Mouse (Mus musculus) myocyte (in vitro differentiated cells): Measurements from ENCODE around the gene Tcf7.

ENCODE experiments used
- CEBPB ChIP-seq: IDR thresholded peaks from 2 replicates; pipeline ENCODE4 v1.6.1; 2011; ENCODE audit warnings: mild to moderate bottlenecking, moderate library complexity; ENCODE audit not compliant: poor library complexity, insufficient read depth, severe bottlenecking
- MAX ChIP-seq: IDR thresholded peaks from one replicate; pipeline ENCODE4 v1.6.1; 2011; ENCODE audit warnings: low read depth, mild to moderate bottlenecking, control low read depth
- MYOD1 ChIP-seq, 3 experiments: IDR thresholded peaks; one replicate each; pipeline ENCODE4 v1.6.1; 2011; ENCODE audit warnings: control low read depth in 2 of 3, low read depth in 2 of 3, mild to moderate bottlenecking in 2 of 3, moderate library complexity in 1 of 3; ENCODE audit not compliant: insufficient read length in 2 of 3, control insufficient read depth in 1 of 3
- POLR2A ChIP-seq: IDR thresholded peaks from one replicate; pipeline ENCODE4 v1.6.1; 2011; ENCODE audit warnings: low read depth, mild to moderate bottlenecking, control low read depth, moderate library complexity; ENCODE audit not compliant: insufficient read length
- REST ChIP-seq: IDR thresholded peaks from one replicate; pipeline ENCODE4 v1.6.1; 2011; ENCODE audit warnings: mild to moderate bottlenecking, control low read depth, moderate library complexity; ENCODE audit not compliant: insufficient read depth, insufficient read length
- TCF3 ChIP-seq: IDR thresholded peaks from one replicate; pipeline ENCODE4 v1.6.1; 2011; ENCODE audit warnings: low read depth, control low read depth; ENCODE audit not compliant: insufficient read length
- USF1 ChIP-seq: IDR thresholded peaks from one replicate; pipeline ENCODE4 v1.6.1; 2011; ENCODE audit warnings: low read depth, mild to moderate bottlenecking, control low read depth, moderate library complexity

GRCm38 (mm10) chr11:52227466-52228226 lies 55.2 kb downstream of the Tcf7 start:
- TF ChIP-seq TCF3 (no peak), POLR2A (no peak), REST (no peak), MYOD1 (IDR thresholded peaks at IDR 0.05; ENCODE audit: control insufficient read depth in 1 of 3, insufficient read length in 2 of 3, low read depth in 2 of 3) (no peak), USF1 (no peak), CEBPB (no peak), MAX (no peak)
